Mouse (Mus musculus): ENCODE data around the gene Gm3542.
"Not testable (repeated sequence)": the region's sequence is repeated elsewhere in the genome, so short reads cannot be mapped to it uniquely, and the experiment has no call there.

Gm3542 gene

DNA sequence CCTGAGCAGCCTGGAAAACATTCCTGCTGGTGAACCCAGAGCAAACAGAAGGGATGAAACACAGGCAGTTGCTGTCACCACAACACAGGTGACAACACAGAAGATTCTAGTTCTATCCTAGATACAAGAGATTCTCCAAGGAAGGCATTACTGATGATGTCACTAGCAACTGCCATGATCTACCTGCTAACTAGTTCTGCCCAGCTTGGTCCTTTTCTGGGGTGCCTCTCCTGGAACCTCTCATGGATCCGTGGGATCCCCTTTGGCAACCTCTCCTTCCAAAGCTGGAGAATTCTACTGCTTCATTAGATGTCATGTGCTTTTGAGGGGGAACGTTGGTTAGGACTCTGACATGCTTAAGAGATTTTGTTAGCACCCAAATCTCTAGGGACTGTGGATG, at the start of gene Gm3542:
Gm3542 (minus strand) TSS at position 101 of the 400 bp plus-strand sequence.
- DNase-seq (ENCODE audit: extremely low spot score, low spot score): not testable (repeated sequence)

Measured in neural tube, embryonic 10.5 days (tissue).